Mouse (Mus musculus): ENCODE results near the gene Tbc1d2b. TPM values are rescaled to one million over a fixed set of nuclear protein-coding genes. Genes with fewer than 3 reads are reported as not detected.

Gene Tbc1d2b
- polyA plus RNA-seq, 1 experiment = 9.9 TPM

- WGBS = 91% methylated on average over 10 of the region's 10 CpGs
- DNase-seq (ENCODE audit: low read depth, low spot score) = no peak
These were observed 3.7 kb downstream of the Tbc1d2b start for GRCm38 (mm10) chr9:90266926-90267325.

- 86% methylated on average over 10 of the region's 10 CpGs for WGBS
- no peak for DNase-seq (ENCODE audit: low read depth, low spot score)
These were observed 4.5 kb downstream of the Tbc1d2b start for GRCm38 (mm10) chr9:90266059-90266458.

- DNase-seq (ENCODE audit: low read depth, low spot score) = no peak
- WGBS = 85% methylated on average over 5 of the region's 5 CpGs
These were observed 5.1 kb downstream of the Tbc1d2b start for GRCm38 (mm10) chr9:90265322-90266039.

GRCm38 (mm10) chr9:90263340-90263679 is 7.3 kb downstream of the Tbc1d2b start:
- DNase-seq (ENCODE audit: low read depth, low spot score) = no peak
- 81% methylated on average over 4 of the region's 4 CpGs for WGBS

- 71% methylated on average over 7 of the region's 7 CpGs for WGBS
- DNase-seq (ENCODE audit: low read depth, low spot score) = no peak
These were observed 7.8 kb downstream of the Tbc1d2b start for GRCm38 (mm10) chr9:90262591-90263339.

GRCm38 (mm10) chr9:90262063-90262462 is 8.5 kb downstream of the Tbc1d2b start:
- no peak for DNase-seq (ENCODE audit: low read depth, low spot score)
- 31% methylated on average over 3 of the region's 3 CpGs for WGBS

GRCm38 (mm10) chr9:90260600-90261375 is 9.8 kb downstream of the Tbc1d2b start:
- 45% methylated on average over 13 of the region's 13 CpGs for WGBS
- no peak for DNase-seq (ENCODE audit: low read depth, low spot score)

- no peak for DNase-seq (ENCODE audit: low read depth, low spot score)
- 44% methylated on average over 6 of the region's 6 CpGs for WGBS
These were observed 10.5 kb downstream of the Tbc1d2b start for GRCm38 (mm10) chr9:90260079-90260478.

GRCm38 (mm10) chr9:90259400-90259950 is 11.1 kb downstream of the Tbc1d2b start:
- WGBS = 70% methylated on average over 12 of the region's 12 CpGs
- no peak for DNase-seq (ENCODE audit: low read depth, low spot score)

GRCm38 (mm10) chr9:90257754-90258531 is 12.7 kb downstream of the Tbc1d2b start:
- DNase-seq (ENCODE audit: low read depth, low spot score) = no peak
- 81% methylated on average over 13 of the region's 13 CpGs for WGBS

- no peak for DNase-seq (ENCODE audit: low read depth, low spot score)
- WGBS = 65% methylated on average over 7 of the region's 7 CpGs
These were observed 13.4 kb downstream of the Tbc1d2b start for GRCm38 (mm10) chr9:90257220-90257619.

- DNase-seq (ENCODE audit: low read depth, low spot score) = no peak
- 60% methylated on average over 6 of the region's 6 CpGs for WGBS
These were observed 14.7 kb downstream of the Tbc1d2b start for GRCm38 (mm10) chr9:90255844-90256405.

GRCm38 (mm10) chr9:90253181-90253580 is 17.4 kb downstream of the Tbc1d2b start:
- 83% methylated on average over 2 of the region's 2 CpGs for WGBS
- DNase-seq (ENCODE audit: low read depth, low spot score) = no peak

GRCm38 (mm10) chr9:90250964-90251750 is 19.4 kb downstream of the Tbc1d2b start:
- WGBS = 42% methylated on average over 13 of the region's 13 CpGs
- no peak for DNase-seq (ENCODE audit: low read depth, low spot score)

- WGBS = 77% methylated on average over 5 of the region's 5 CpGs
- no peak for DNase-seq (ENCODE audit: low read depth, low spot score)
These were observed 20.3 kb downstream of the Tbc1d2b start for GRCm38 (mm10) chr9:90250141-90250775.

- 94% methylated on average over 2 of the region's 2 CpGs for WGBS
- DNase-seq (ENCODE audit: low read depth, low spot score) = no peak
These were observed 21.6 kb downstream of the Tbc1d2b start for GRCm38 (mm10) chr9:90249036-90249435.

GRCm38 (mm10) chr9:90248326-90248725 is 22.3 kb downstream of the Tbc1d2b start:
- 87% methylated on average over 7 of the region's 7 CpGs for WGBS

GRCm38 (mm10) chr9:90247316-90247715 is 23.3 kb downstream of the Tbc1d2b start:
- DNase-seq (ENCODE audit: low read depth, low spot score) = no peak
- 68% methylated on average over 7 of the region's 7 CpGs for WGBS

More at GRCm38 (mm10) chr9:90248326-90248725, 22.3 kb downstream of the Tbc1d2b start:
- DNase-seq (ENCODE audit: low read depth, low spot score) = no peak

Data from large intestine, adult 2 months (tissue).